Mouse (Mus musculus) heart, postnatal 4 days (tissue): ENCODE results near the gene Fgfr2. TPM values are rescaled to one million over a fixed set of nuclear protein-coding genes. Genes with fewer than 3 reads are reported as not detected.
A peak's percentile ranks its signal among the peaks of the same experiment; 100 is the strongest.

Experiments used
- DNase-seq: peaks from one replicate; pipeline ENCODE4 v3.0.0; 2021
- total RNA-seq, 2 experiments: library from RNA; stranded (reverse); gene quantifications; 2 replicates each; pipeline ENCODE4 v1.2.3; 2021

Gene Fgfr2
- total RNA-seq, 2 experiments from 2014 or later = 10.2 to 10.6 TPM

DNA sequence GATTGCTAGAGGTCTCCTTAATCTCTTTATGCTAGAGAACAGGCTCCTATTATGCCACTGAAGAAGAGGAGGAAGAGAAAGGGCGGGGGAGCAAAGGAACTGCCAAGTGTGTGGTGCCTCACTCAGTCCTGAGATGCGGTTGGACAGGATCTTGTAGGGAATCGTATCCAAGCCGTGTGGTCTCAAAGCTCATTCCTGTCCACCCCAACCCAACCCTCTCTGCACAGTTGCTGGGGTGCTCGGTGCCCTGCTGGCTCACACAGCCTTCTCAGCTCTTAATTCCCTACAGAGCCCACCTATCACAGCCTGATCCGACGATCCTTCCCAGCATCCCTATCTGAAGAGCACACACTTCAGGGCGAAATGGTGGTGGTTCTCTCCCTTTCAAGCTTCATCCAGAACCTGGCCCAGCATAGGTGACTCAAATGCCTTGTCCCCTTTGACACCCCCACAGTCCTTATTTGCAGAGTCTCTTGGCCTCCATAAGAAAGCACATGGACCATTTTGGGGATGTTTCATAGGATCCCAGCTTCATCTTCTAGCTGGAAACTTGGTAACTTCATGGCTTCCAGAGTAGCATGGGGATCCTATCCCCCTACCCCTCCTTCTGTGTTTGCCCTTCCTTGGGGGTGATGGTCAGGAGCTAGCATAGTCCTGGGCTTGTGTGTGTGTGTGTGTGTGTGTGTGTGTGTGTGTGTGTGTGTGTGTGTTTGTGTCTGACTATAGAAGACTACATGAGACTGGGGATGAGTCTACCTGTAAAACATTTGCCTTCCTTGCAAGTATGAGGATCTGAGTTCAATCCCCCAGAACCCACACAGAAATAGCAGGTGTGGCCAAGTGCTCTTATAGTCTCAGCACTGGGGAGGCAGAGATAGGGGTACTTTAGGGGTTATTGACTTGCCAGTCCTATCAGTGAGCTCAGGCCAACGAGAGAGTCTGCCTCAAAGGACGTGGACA, 766.0 kb downstream of the Fgfr2 start:
- no peak for DNase-seq

DNA sequence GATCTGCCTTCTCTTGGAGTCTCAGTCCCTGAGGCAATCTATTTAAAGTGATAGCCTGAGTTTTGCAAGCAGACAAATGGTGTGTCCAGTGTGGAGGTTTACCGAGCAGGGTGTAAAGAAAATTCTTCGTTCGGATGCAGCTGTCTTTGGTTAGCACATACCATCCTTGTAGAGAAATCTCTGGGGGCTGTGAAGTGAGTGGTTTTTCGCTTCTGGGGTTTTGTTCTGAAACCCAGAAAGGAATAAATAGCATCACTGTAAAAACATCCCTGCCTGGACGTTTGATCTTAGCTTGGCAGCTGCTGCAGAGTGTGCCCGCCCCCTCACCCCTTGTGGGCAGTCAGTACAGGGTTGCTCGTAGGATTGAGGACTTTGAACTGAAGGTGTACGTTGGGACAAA, 767.0 kb downstream of the Fgfr2 start:
- DNase-seq = no peak

DNA sequence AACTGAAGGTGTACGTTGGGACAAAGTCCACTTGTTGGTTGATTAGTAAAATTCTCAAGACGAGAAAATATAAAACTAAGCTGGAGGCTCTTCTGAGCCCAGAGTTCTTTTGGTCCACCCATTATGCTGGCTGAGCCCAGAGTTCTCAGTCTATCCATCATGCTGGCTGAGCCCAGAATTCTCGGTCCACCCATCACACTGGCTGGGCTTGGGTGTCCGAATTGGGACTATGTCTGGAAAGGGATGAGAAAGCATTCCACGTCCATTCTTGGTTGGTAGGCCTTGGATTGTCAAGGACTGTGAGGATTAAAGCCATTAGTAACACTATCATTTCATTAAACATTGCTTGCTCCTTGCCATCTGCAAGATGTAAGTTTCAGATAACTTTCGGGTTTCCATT, 767.4 kb downstream of the Fgfr2 start:
- DNase-seq = no peak

DNA sequence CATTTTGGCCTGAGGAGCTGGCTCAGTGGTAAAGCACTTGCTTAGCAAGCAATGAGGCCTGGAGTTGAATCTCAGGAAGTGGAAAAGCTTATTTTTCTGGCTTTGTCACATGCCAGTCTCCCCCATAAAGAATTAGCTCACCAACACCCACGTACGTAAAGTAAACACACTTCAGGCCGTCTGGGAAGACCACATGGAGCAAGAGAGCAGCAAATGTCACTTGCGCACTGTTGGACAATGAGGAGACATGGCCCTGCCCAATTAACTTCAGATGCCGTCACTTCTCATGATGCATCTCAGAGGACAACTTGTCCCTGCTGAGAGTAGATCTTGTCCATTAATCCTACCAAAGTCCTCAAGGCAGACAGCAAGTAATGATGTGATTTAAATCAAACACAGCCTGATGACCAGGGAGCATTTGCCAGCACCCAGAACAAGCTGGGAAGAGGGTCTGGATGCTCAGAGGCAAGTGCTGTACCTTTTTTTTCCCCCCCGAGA, 774.0 kb downstream of the Fgfr2 start:
- no peak for DNase-seq

DNA sequence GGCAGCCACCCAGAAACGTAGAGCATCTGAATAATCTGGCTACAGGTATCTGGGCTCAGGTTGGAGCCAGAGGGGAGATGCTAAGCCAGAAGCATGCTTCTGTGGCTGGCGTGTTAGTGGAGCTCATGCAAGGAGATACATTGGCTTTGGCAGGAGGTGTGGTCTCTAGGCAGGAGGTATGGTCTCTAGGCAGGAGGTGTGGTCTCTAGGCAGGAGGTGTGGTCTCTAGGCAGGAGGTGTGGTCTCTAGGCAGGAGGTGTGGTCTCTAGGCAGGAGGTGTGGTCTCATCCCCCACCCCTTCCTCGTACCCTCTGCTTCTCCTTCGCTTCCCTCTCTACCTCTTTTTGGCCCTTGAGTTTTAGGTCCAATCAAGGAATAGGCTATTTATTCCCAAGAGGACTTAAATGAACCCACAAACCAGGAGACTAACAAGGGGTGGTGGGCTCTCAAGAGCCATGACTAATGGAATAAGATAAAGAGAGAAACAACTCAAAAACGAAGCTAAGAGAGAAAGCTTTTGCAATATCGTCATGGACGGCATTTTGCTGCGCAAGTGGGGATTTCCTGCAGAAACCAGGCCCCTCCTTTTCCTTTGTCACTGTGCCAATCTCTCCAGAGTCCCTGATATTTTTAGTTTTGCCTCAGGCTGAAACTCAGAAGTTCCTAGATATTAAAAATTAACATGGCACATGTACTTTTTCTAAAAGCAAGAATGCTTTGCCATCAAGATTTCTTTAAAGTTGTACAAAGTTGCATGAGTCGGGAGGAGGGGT, 775.7 kb downstream of the Fgfr2 start:
- DNase-seq = peak; percentile 37

DNA sequence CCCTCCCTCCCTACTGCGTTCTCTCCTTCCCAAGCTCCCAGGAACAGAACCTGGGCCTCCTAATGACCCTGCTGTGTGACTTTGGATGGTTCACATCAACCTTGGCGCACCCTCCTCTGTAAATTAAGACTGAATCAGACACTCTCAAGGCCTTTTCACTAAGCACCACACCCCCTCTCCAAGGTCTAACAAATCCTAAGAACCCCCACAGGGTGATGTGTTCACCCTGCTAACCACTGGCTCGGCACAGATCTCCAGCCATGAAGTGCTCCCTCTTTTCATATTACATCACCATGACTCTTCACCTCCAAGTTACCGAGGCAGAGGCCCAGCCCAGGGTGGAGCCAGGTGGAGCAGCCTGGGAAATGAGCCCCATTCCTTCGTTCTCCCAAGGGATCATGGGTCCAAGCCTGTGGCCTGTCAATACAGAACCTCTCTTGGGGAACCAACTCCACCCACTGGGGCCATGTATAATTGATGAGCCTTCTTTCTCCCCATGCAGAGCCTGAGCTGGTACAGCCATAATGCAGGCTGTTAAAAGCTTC, 777.6 kb downstream of the Fgfr2 start:
- DNase-seq = no peak

DNA sequence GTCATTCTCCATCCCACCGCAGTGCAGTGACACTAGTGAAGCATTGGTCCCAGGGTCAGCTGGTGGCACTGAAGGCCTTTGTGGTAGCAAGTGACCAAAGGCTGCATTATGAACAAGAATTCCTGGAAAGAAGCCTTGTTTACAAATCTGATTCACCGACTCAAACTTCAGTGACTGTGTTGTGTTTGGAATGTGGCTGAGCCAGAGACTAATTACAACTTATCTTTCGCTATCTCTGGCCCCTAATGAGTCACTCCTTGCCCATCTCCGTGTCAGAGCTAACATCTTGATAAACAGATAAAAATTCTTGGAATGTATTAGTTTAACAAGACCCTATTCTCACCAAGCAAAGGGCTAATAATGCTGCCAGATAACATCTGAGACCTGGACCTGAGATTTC, 778.5 kb downstream of the Fgfr2 start:
- no peak for DNase-seq

DNA sequence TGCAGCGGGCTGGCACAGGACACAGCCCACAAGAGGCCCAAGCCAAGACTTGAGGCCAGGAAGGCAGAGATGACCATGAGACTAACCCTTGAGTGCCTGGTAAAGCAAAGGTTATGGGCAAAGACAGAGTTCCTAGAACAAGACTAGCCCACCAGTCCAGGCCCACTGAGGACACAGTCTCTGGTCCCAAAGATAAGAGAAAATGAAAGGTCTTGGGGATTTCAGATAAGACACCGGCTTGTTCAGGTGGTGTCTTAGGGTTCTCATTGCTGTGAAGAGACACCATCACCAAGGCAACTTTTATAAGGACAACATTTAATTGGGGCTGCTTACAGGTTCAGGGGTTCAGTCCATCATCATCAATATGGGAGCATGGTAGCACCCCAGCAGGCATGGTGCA, 779.2 kb downstream of the Fgfr2 start:
- DNase-seq = no peak

DNA sequence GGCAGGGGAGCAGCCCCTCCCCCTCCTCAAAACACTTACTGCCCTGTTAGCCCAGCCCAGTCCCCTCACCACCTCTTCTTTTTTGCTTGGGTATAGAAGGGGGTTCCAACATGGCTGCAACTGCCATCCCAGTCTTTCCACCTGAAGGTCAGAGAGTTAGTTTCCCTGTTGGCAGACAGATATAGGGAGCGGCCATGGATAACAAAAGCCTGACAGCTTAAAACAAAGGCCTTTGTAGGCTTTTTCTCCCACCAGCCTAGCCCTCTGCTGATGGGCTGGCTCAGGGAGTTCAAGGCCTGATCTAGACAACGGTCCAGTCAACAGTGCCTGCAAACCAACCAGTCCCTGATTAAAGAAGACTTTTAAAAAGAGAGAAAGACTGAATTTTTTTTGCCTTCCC, 780.0 kb downstream of the Fgfr2 start:
- no peak for DNase-seq

DNA sequence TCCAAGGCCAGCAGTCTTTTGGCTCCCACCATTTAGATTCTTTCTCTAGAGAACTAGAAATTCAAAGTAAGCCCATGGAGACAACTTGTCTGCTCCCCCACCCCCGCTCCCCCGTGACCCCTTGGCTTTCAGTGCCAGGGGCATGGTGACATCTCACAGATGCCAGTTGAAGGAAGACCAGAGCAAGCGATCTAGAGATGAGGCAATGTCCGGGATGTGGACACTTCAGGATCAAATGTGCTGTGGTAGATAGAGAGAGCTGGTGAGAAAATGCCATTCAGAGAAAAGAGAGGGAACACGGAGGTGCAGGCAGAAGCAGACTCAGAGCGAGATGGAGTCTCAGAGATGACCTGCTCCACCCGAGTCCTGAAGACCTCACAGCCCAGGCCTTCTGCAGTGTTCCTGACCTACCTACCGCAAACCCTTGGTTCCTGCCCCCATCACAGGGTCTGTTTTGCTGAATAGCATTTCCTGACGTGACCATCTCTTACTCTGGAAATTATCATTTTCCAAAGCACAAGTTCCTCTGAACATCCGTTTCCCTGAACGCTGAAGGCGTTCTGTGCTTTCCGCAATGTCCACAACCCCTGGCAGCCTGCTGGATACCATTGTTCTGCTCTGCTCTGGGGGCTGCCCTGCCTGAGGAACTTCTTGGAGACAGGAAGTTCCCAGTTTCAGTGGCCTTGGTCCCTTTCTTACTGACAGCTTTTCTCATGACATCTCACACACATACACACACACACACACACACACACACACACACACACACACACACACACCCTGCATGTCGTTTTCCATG, 783.9 kb downstream of the Fgfr2 start:
- peak; percentile 31 for DNase-seq

DNA sequence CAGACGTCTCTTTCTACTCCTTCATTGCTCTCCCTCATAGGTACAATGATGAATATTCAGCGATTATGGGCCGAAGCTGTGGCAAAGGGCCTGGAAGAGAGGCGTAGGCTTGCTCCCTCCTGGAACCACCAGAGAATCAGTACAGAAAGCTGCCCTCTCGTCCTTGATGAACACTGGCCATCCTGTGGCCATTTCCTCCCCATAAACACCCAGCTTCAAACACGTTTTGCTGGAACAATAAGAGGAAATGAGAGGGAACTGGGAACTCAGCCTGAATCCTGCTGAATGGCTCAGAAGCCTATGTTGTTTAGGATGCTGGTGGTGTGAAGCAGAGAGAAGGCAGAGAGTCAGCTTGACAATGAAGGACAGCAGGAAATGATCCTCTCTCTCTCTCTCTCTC, 784.8 kb downstream of the Fgfr2 start:
- DNase-seq = peak; percentile 28

DNA sequence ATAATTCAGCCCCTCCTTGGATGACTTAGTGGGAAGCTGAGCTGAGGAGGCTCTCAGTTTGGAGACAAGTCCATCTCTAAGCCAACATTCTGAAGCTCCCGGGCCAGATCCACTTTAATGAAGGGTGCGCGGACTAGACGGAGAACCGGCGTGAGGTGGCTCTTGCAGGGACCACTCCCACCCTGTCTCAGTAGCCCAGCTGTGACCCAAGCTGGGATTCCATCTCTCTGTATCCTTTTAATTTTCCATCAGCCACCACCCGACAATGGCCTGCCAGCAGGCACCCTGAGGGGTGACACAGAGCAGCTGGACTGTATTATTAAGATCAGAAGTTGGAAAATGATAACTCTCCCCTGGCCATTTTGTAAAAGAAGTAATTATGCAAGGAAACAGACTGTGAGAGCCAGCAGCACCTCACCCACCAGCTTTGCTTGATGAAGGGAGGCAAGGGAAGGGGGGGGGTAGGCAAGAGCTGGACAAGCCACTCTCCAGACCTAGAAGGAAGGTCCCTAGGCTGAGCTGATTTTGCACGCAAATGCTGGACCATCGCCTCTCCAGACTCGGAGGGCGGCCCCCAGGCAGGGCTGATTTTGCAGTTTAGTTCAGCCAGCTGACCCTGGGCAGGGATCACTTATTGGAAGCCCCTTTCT, 785.8 kb downstream of the Fgfr2 start:
- no peak for DNase-seq

DNA sequence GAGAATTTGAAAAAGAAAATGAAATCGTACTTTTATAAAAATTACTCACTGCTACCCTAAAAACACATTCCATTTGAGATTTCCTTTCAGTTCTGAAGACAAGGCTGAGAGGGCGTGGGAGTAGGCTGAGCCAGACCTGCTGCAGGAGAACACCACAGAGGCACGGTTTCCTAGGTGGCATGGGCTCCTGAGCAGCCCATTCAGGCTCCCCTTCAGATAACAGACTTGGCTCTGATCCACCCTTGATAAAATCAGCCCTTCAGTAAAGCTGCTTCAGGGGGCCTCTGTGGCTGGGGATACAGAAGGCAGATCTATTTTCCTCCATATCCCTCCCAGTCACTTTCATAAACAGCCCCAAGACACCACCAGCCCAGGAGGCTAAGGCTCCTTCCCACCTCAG, 786.4 kb downstream of the Fgfr2 start:
- DNase-seq = no peak

DNA sequence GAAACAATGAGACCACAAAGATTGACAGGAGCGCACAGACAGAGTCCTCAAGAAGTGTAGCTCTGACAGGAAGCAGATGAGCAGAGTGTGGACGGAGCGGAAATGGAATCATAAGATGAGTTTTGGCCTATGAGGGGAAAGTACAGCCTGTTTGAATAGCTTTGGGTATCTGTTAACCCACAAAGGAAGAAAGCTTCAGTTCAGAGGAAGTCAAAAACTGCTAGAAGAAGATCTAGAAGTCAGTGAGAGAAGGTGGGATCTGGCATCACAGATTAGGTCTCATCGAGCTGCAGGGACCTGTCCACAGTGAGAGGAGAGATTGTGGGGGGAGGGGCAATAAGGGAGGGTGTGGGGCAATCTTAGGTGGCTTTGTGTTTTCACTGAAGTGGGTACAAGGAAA, 787.8 kb downstream of the Fgfr2 start:
- no peak for DNase-seq

DNA sequence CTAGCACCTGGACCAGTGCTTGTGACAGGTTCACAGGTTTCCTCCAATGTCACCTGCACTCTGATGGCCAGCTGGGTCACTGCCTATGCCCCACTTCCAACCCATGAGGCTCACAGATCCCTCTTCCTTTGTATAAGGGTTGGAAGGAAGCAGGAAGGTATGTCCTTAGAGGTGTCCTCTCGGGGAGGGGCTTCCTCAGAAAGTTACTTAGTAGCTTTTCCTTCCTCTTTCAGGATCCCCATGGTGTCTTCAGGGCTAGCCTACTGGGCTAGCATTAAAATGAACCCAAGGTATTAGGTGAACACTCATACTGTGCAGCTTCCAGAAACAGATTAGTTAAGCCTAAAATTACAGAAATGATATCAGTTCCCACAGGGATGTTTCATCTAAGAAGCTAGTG, 790.1 kb downstream of the Fgfr2 start:
- DNase-seq = no peak

DNA sequence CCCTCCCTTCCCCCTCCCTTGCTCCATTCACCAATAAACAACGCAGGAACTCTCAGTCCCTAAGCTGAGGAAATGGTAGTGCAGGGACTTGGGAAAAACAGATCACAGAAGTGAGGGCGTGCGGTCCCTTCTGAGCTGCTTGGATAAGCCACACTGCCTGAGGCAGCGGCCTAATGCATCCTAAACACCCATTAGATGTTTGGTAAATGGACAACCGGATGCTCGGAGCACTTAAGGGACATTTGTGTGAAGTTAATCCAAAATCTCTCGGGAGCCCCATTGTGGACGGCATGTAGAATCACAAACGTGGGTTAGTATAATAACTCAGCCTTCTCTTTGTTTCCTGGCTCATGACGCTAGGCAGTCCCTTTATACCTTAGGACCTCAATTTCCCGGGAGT, 791.0 kb downstream of the Fgfr2 start:
- DNase-seq = no peak

DNA sequence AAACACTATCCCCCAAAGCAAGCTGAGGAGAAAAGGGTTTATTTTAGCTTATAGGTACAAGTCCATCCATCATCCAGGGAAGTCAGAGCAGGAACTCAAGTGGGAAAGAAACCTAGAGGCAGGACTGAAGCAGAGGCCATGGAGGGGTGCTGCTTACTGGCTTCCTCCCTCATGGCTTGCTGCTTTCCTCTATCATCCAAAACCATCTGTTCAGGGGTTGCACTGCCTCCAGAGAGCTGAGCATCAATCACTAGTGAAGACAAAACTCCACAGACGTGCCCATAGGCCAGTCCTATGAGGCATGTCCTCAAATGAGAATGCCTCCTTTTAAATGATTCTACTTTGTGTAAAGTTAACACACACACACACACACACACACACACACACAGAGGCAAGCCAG, 793.0 kb downstream of the Fgfr2 start:
- no peak for DNase-seq

DNA sequence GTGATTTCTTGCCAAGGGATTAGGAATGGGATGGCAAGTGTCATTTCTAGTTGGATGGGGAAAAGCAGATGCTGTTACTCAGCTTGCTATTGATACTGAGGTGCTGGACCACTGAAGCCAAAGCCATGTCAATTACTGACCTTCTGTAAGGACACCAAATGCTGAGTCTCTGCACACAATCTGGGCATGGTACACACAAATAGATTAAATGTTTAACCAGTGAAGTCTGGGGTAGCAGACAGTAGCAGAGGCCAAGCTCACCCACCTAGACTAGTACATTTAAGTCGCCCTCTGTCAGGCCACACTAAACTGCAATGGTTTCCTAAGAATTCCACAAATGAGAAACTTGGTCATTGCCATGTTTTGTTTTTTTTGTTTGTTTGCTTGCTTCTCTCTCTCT, 794.5 kb downstream of the Fgfr2 start:
- DNase-seq = no peak

DNA sequence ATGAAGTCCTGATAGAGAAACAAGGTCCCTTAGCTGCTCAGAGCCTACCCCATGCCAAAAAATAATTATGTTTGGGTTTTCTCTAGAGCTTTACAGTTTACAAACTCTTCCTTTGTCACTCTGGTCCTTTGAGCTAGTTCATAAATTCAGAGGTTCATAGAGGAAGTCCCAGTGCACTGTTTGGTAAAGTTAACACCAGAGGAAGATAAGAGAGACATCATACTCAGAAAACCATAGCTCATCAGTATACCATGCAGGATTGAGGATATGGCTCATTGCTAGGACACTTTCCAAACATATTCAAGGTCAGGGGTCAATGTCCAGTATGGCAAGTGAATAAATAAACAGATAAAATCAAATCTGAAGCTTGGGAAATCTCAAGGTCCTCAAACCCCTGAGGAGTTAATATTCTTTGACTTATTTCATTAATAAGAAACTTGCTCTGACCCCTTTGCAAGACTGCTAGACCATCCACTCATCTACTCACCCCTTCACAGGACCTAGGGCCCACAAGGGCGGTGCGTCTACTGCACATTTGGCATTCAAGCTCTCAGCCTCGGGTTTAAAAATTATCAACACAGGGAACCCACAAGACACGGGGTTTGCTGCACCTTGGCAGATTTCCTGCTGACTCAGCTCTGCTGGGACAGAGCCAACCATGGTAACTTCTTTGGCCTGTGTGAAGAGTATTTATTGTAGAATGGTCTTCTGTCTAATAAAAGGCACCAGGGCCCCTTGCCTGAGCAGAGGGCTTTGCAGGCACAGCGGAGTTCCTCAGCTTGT, 797.4 kb downstream of the Fgfr2 start:
- peak; percentile 78 for DNase-seq

DNA sequence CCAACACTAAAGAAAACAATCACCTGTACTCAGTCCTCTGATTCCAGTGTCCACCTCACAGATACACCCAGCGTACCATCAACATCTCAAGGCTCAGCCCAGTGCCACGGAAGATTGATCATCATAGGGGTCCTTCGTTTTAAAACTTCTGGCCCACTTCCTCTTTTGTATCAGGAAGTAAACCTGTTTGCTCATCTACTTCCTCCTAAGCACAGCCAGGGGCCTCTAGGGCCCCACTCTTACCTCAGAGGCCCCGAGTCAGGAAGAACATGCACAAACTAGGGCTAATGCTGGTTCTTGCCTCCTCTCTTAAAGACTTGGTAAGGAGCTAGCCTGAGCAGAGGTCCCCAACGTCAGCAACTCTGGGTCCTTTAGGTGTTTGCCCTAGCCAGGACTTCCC, 799.7 kb downstream of the Fgfr2 start:
- no peak for DNase-seq

DNA sequence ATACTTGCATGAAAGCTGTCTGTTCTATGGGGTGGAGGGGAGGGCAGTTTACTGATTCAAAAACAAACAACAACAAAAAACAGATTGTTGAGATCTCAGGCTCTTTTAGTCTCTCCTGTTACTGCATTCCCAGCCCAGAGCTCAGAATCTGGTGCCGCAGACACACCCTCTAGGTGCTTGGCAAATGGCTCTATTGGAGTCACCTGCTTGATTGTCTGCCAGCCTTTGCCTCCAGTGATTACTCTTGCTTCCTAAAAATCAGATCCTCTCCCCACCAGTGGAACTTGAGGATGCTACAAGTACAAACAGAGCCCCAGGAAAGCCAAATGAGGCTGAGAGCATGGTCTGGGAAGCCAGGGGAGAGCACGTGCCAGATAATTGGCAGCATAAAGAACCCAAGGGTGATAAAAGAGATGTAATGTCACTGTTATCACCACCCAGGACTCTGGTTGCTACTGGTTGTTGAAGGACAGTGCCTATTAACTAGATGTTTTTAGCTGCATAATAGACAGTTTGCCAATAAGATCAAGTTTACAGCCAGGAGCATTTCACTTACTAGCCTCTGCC, 801.7 kb downstream of the Fgfr2 start:
- no peak for DNase-seq
